10 mouse cellular contexts compared by ENCODE assay signal in the genomic region with DNA sequence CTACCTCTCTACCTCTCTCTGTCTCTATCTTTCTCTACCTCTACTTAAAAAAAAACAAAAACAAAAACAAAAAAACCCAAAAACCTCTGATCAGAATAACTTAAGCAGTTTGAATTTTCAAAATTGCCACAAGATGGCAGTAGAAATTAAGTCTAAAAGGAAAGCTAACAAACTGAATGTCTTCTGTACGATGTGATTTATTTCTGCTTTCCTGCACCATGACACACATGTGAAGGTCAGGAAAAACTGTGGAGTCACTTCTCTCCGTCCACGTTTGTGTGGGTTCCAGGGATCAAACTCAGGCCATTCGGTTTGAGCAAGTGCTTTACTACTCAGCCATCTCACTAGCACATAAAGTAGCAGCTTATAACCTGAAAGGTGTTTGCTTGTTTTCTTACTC. TPM values are rescaled to one million over a fixed set of nuclear protein-coding genes. Genes with fewer than 3 reads are reported as not detected.
DNase-seq lines count a peak whose midpoint lies in the region; ATAC-seq and TF ChIP-seq lines count a peak whose summit lies in the region.
"Had no signal": no experiment of that assay in that cellular context is flagged by ENCODE, and none has a peak within 500 bp of the region (broad histone marks: within the 10 kb centered on the region; RNA-seq: fewer than 3 reads in every experiment).

No protein-coding gene starts in this region.

- peak overlapping the region; percentile 28; the same call in 1 of the 2 replicates for H3K4me2 ChIP-seq in kidney, embryonic 15.5 days

- DNase-seq in cerebellum, postnatal 14 days, result peak; percentile 21 to 43
- DNase-seq in cerebellum, adult 11 months, result no peak
- DNase-seq in left cerebral cortex, postnatal 25 days (ENCODE audit: low spot score in 2 of 2), result peak; percentile 5 to 16
- no peak for DNase-seq in left cerebral cortex, adult 18-20 months (ENCODE audit: low spot score in 2 of 2)
- peak; percentile 56 for DNase-seq in adipocyte (ENCODE audit: low spot score)
- DNase-seq in thymus, adult 2 months, result no peak
- no peak for DNase-seq in left cerebral cortex, postnatal 4 days

- no peaks in the 10 kb centered on the region for H3K36me3 ChIP-seq in kidney, embryonic 15.5 days
- H3K36me3 ChIP-seq in thymus, adult 2 months (ENCODE audit: control insufficient read depth, insufficient read depth, low read length), result no peaks in the 10 kb centered on the region

- no peaks in the 10 kb centered on the region for H3K9me3 ChIP-seq in kidney, embryonic 15.5 days (replicated peaks)

- TF ChIP-seq CTCF in thymus, adult 2 months (IDR thresholded peaks at IDR 0.05; ENCODE audit: borderline replicate concordance, control insufficient read depth, extremely low read depth, insufficient read depth, low read length, poor library complexity), result no peak

- ATAC-seq in kidney, embryonic 15.5 days (replicated peaks; ENCODE audit: low FRiP score), result no peak

- no peak for TF ChIP-seq POLR2A in thymus, adult 2 months (IDR thresholded peaks at IDR 0.05; ENCODE audit: control insufficient read depth, extremely low read depth, insufficient read depth, low read length, poor library complexity)

- WGBS in kidney, embryonic 15.5 days, result 2% methylated on average over 4 of the region's 4 CpGs
- 1% methylated on average over 4 of the region's 4 CpGs for WGBS in thymus, adult 2 months

- H3K4me3 ChIP-seq in kidney, embryonic 15.5 days (replicated peaks), result no peak overlapping the region
- H3K4me3 ChIP-seq in thymus, adult 2 months (ENCODE audit: control insufficient read depth, insufficient read depth, low read length), result no peak overlapping the region
- H3K4me3 ChIP-seq: myocyte had no signal

- H3K27ac ChIP-seq in kidney, embryonic 15.5 days, result no peak overlapping the region
- H3K27ac ChIP-seq in thymus, adult 2 months (ENCODE audit: control insufficient read depth, insufficient read depth, low read length), result no peak overlapping the region

- intact Hi-C loops in left cerebral cortex, postnatal 25 days (cut with DNase I), result loop anchor here (2.0 kb wide), 1 partner anchor 171 kb away; a partner anchor contains a TSS
- intact Hi-C loops in left cerebral cortex, postnatal 4 days (cut with DNase I), result no loop called here

- H3K27me3 ChIP-seq in kidney, embryonic 15.5 days, result peaks cover 10% of the 10 kb centered on the region
- H3K27me3 ChIP-seq in thymus, adult 2 months (ENCODE audit: control insufficient read depth, insufficient read depth, low read length), result no peaks in the 10 kb centered on the region

- H3K9ac ChIP-seq in kidney, embryonic 15.5 days, result no peak overlapping the region

- H3K4me1 ChIP-seq in kidney, embryonic 15.5 days, result peaks cover 3% of the 10 kb centered on the region; the same call in 1 of the 2 replicates
- H3K4me1 ChIP-seq in thymus, adult 2 months (replicated peaks; ENCODE audit: control insufficient read depth, insufficient read depth, low read length), result no peaks in the 10 kb centered on the region

RNA-seq across cellular contexts. Expression of a gene that starts 27.3 kb away (rescaled TPM):
- total RNA-seq in left cerebral cortex, postnatal 25 days (2021), result 10 to 100 TPM; 17.7 to 23.0 TPM
- 10 to 100 TPM; 20.6 to 21.9 TPM for total RNA-seq in left cerebral cortex, adult 18-20 months (2021)
- polyA plus RNA-seq in kidney, embryonic 15.5 days (2015; fragmentation: Nextera tagmentation; extraction: Ambion mirVana), result 18.0 and 18.3 TPM in 2 replicates
- 4.7 and 5.9 TPM in 2 replicates for polyA plus RNA-seq in thymus, adult 2 months (2012; rRNA removed)
- 10 to 100 TPM in 1 of 2 experiments, 1 to 10 TPM in 1; 7.9 to 17.0 TPM for total RNA-seq in left cerebral cortex, postnatal 4 days (2021)

RNA-seq across cellular contexts. Expression of a gene that starts 29.5 kb away (rescaled TPM):
- not detected for total RNA-seq in left cerebral cortex, postnatal 25 days (2021)
- not detected for total RNA-seq in left cerebral cortex, adult 18-20 months (2021)
- polyA plus RNA-seq in kidney, embryonic 15.5 days (2015; fragmentation: Nextera tagmentation; extraction: Ambion mirVana), result not detected in 2 replicates
- 0.15 TPM in 1 of 2 replicates, not detected in the other for polyA plus RNA-seq in thymus, adult 2 months (2012; rRNA removed)
- total RNA-seq in left cerebral cortex, postnatal 4 days (2021), result not detected
- total RNA-seq: hematopoietic stem cell, adult 5-6 weeks had no signal
- polyA plus RNA-seq: myocyte had no signal

RNA-seq across cellular contexts. Expression of a gene that starts 33.9 kb away (rescaled TPM):
- total RNA-seq in left cerebral cortex, postnatal 25 days (2021), result 10 to 100 TPM; 13.5 to 16.4 TPM
- total RNA-seq in left cerebral cortex, adult 18-20 months (2021), result 10 to 100 TPM; 18.5 to 19.8 TPM
- polyA plus RNA-seq in kidney, embryonic 15.5 days (2015; fragmentation: Nextera tagmentation; extraction: Ambion mirVana), result 1.9 and 2.2 TPM in 2 replicates
- polyA plus RNA-seq in thymus, adult 2 months (2012; rRNA removed), result 14.3 and 18.2 TPM in 2 replicates
- total RNA-seq in left cerebral cortex, postnatal 4 days (2021), result 10 to 100 TPM; 50.0 to 54.6 TPM

RNA-seq across cellular contexts. Expression of a gene that starts 39.7 kb away (rescaled TPM):
- total RNA-seq in left cerebral cortex, postnatal 25 days (2021), result 100 to 1,000 TPM; 135 to 136 TPM
- 100 to 1,000 TPM; 140 to 142 TPM for total RNA-seq in left cerebral cortex, adult 18-20 months (2021)
- 4.0 and 4.7 TPM in 2 replicates for polyA plus RNA-seq in kidney, embryonic 15.5 days (2015; fragmentation: Nextera tagmentation; extraction: Ambion mirVana)
- polyA plus RNA-seq in thymus, adult 2 months (2012; rRNA removed), result 21.4 and 23.5 TPM in 2 replicates
- 10 to 100 TPM; 49.9 to 54.6 TPM for total RNA-seq in left cerebral cortex, postnatal 4 days (2021)

RNA-seq across cellular contexts. Expression of a gene that starts 39.8 kb away (rescaled TPM):
- total RNA-seq in left cerebral cortex, postnatal 25 days (2021), result 10 to 100 TPM in 1 of 2 experiments, 1 to 10 TPM in 1; 3.2 to 16.8 TPM
- total RNA-seq in left cerebral cortex, adult 18-20 months (2021), result not detected
- polyA plus RNA-seq in kidney, embryonic 15.5 days (2015; fragmentation: Nextera tagmentation; extraction: Ambion mirVana), result 0.14 and 0.75 TPM in 2 replicates
- 0.28 and 1.9 TPM in 2 replicates for polyA plus RNA-seq in thymus, adult 2 months (2012; rRNA removed)
- not detected for total RNA-seq in left cerebral cortex, postnatal 4 days (2021)
- total RNA-seq: hematopoietic stem cell, adult 5-6 weeks had no signal

Comparison
In these comparisons a context has a peak if more than half of its experiments do, and no peak if none do; other contexts are left out.
1. DNase-seq: peak in cerebellum, postnatal 14 days (2 of 2), left cerebral cortex, postnatal 25 days (2 of 2) and adipocyte (single experiment); none in cerebellum, adult 11 months (single experiment), left cerebral cortex, adult 18-20 months (0 of 2), thymus, adult 2 months (single experiment) and left cerebral cortex, postnatal 4 days (single experiment).